Mouse (Mus musculus) left cerebral cortex, postnatal 14 days (tissue): ENCODE data around the gene Adgrl1. TPM values are rescaled to one million over a fixed set of nuclear protein-coding genes. Genes with fewer than 3 reads are reported as not detected.

Source experiments
- DNase-seq, 2 experiments: peaks; one replicate each; pipeline ENCODE4 v3.0.0; 2021 to 2022; ENCODE audit warnings: low spot score in 2 of 2, mixed read lengths in 1 of 2
- intact Hi-C: fragments of 180-260 bp; cut with DNase I; formaldehyde crosslinking; loops from one replicate; pipeline ENCODE4 v1.15.1; 2025
- long read RNA-seq, 2 experiments: library from polyadenylated mRNA; stranded (forward); transcript quantifications; one replicate each; pipeline ENCODE4 v2.0.0; 2021
- total RNA-seq, 2 experiments: library from RNA; stranded (reverse); gene quantifications; 2 replicates each; pipeline ENCODE4 v1.2.3; 2021

Gene Adgrl1
- total RNA-seq, result 100 to 1,000 TPM; 457 to 482 TPM
- long read RNA-seq, experiment 1, partial matches to known transcripts, result 143 of 152 reads
- long read RNA-seq, experiment 1, other reads (novel, unspliced or antisense), result 9 of 152 reads
- long read RNA-seq, experiment 2, full-length matches to known transcripts, result 1 of 115 reads
- long read RNA-seq, experiment 2, partial matches to known transcripts, result 69 of 115 reads
- long read RNA-seq, experiment 2, other reads (novel, unspliced or antisense), result 45 of 115 reads

- peak; percentile 95 to 98 for DNase-seq
- intact Hi-C loops, result loop anchor here (5.0 kb wide), 1 partner anchor 177 kb away; no protein-coding TSS in a partner anchor
Measured at GRCm38 (mm10) chr8:83899363-83900252, at the start of gene Adgrl1. Gene Adgrl1, plus strand, starts transcription at chr8:83900105.

GRCm38 (mm10) chr8:83852329-83852728 is 47.6 kb upstream of the Adgrl1 start:
- intact Hi-C loops, result no loop called here
- DNase-seq, result no peak

- no peak for DNase-seq
- intact Hi-C loops, result no loop called here
Measured at GRCm38 (mm10) chr8:83853323-83854050, 46.4 kb upstream of the Adgrl1 start.

- DNase-seq, result no peak
- intact Hi-C loops, result no loop called here
Measured at GRCm38 (mm10) chr8:83856486-83857065, 43.3 kb upstream of the Adgrl1 start.

DNA sequence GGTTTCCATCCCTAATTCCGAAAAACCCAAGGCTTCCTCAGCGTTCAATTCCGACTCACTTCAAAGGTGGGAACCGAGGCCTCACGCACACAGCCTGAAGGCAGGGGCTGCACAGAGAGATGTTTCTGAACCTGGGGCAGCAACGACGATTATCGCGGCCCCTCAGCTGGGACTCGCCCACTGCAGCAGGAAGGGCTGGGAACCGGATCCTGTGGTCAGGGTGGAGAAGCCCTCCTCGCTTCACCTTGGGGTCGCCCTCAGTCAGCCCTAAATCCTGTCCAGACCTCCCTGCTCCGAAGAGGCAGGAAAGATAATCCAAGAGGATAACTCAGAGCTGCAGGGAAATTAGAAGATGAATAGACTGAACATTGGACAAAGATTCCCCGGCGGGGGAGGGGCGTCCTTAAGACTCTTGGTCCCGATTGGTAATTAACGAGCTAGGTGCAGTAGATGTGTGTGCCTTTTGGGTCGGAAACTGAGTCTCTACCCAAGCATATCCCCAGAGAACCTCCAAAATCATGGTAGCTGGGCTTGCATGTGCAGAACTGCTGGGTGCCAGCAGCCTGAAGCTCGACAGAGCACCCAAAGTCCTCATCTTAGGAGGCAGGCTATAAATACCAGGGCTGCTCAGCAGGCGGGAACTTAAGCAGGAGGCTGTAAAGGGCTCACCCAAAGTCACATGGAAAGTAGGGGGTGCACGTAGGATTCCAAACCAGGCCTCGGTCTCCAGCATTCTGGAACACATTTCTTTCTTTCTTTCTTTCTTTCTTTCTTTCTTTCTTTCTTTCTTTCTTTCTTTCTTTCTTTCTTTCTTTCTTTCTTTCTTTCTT is 37.3 kb upstream of the Adgrl1 start:
- no peak for DNase-seq
- intact Hi-C loops, result no loop called here

- DNase-seq, result peak; percentile 68 to 70
- intact Hi-C loops, result no loop called here
Measured at GRCm38 (mm10) chr8:83874881-83875655, 24.8 kb upstream of the Adgrl1 start.

- peak; percentile 39 to 64 for DNase-seq
Measured at GRCm38 (mm10) chr8:83875656-83876040, 24.3 kb upstream of the Adgrl1 start.

GRCm38 (mm10) chr8:83876080-83876837 is 23.6 kb upstream of the Adgrl1 start:
- intact Hi-C loops, result no loop called here
- no peak for DNase-seq

More at GRCm38 (mm10) chr8:83875656-83876040, 24.3 kb upstream of the Adgrl1 start:
- intact Hi-C loops, result no loop called here

- intact Hi-C loops, result no loop called here
- no peak for DNase-seq
Measured at GRCm38 (mm10) chr8:83876838-83877223, 23.1 kb upstream of the Adgrl1 start.

DNA sequence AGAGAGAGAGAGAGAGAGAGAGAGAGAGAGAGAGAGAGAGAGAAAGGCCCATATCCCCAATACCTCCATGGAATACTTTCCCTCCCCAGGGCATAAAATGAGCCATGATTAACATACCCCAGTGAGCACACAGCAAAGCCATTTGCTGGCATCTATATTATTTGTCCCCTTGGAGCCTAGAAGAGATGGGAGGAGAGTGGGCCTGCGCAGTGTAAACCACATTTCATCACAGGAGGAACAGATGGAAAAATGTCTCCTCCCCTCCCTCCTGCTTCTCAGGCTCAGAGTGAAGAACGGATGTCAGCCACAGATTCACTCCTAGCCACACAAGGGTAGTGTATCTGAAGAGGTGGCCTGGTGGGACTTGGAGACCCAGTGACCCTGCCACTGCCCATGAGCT is 11.5 kb upstream of the Adgrl1 start:
- DNase-seq, result no peak
- intact Hi-C loops, result no loop called here

DNA sequence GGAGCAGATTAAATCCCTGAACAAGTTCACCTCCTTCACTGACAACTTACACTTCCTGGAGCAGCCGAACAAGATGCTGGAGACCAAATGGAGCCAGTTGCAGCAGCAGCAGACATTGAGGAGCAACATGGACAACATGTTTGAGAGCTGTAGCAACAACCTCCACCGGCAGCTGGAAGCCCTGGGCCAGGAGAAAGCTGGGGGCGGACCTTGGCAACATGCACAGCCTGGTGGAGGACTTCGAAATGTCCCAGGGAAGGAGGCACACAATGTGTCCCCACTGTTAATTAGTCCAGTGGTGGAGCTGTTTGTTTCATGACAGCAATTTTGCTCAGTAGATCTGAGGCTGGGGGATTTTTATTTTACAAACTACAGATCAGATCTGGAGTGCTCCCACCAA is 7.8 kb upstream of the Adgrl1 start:
- DNase-seq, result no peak
- intact Hi-C loops, result loop anchor here (1.0 kb wide), 1 partner anchor 109 kb away; no protein-coding TSS in a partner anchor

DNA sequence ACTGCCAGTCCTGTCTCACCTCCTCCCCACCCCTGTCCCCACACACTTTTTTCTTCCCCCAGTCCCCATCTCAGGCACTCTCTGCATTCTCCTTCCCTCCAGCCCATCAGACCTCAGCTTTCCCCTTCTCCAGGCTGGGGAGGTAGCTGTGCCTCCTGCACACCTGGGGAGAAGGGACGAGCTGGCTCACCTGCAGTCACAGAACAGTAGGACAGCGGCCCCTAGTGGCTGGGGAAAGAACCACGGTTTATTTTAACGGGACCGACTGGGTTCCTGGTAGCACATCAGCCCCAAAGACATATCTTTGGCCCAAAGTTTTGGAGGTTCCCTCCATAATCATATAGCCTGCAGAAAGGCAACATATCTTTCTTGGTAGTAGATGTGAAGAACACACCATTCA is 6.0 kb upstream of the Adgrl1 start:
- DNase-seq, result peak; percentile 72 to 86
- intact Hi-C loops, result no loop called here

DNA sequence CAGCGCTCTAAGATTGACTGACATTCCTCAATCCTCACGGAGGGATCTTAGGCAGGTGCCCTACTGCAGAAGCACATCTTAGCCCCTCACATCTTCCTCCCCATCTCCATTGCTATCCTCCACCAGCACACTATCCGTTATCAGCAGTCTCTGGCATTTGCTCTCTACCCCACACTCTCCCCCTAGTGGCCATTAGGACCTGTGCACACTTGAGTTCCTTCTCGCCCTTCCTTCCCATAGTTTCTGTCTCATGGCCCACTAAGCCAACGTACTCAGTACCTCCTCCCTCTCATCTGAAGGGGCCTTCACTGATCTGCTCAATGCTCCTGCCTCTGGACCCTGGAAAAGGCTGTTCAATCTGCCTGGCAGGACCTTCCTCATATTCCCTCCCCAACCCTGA is 4.0 kb upstream of the Adgrl1 start:
- intact Hi-C loops, result loop anchor here (5.0 kb wide), 1 partner anchor 174 kb away; no protein-coding TSS in a partner anchor
- no peak for DNase-seq

DNA sequence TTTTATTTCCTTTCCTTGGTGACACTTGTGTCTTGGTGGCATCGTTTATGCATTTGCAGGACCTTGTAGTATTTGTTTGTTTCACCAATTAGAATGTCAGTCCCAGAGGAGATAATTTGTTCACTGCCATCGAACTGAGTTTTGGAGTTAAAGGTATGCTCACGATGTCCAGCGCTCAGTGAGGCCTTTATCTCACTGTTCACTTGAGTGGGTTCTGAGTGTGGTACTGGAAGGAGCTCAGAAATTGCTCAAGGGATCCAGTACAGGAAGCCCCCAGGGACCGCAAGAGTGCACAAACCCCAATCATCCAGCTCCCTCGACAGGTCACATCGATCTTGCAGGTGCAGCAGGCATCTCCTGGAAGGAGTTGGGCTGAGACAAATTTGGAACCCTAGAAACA is 3.4 kb upstream of the Adgrl1 start:
- no peak for DNase-seq
- intact Hi-C loops, result loop anchor here (5.0 kb wide), 1 partner anchor 174 kb away; no protein-coding TSS in a partner anchor

DNA sequence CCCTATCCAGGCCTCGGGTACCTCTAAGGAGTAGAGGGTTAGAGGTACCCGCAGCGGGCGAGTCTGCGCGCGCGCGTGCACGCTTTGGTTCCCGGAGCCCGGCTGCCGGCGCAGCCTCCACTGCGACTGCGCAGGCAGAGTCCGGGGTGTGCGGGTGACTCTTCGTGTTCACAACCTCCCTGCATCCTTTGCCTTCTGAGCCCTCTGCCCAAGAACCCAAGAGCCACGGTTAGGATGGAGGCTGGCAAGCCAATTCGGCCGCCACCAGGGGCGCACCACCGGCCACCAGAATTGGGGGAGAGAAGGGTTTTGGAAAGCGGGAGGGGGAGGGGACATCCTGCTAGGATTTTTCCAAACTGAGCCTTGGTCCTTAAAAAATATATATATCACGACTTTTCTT is 2.7 kb upstream of the Adgrl1 start:
- intact Hi-C loops, result loop anchor here (5.0 kb wide), 1 partner anchor 175 kb away; no protein-coding TSS in a partner anchor

DNA sequence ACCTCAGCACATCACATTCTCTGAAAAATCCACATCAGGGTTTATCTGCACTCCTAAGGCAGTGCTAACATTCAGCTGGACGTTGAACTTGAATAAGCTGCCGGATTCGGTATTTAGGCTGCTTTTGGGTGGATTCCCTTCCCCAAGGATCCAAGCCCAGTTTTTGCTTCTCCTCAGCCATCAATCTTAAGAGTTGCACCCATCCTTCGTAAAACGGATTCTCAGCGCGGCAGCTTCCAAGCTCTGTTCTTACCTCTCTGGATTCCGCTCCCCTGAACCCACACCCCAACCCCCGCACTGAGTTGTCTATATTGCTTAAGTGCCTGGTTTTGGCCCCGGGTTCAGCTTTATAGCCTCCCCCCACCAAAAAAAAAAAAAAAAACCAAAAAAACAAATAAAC is 1.4 kb upstream of the Adgrl1 start:
- DNase-seq, result peak in 1 of 2 experiments; percentile 84
- intact Hi-C loops, result loop anchor here (5.0 kb wide), 1 partner anchor 176 kb away; no protein-coding TSS in a partner anchor

More for the DNA sequence above, 2.7 kb upstream of the Adgrl1 start:
- DNase-seq, result peak; percentile 58 to 59

DNA sequence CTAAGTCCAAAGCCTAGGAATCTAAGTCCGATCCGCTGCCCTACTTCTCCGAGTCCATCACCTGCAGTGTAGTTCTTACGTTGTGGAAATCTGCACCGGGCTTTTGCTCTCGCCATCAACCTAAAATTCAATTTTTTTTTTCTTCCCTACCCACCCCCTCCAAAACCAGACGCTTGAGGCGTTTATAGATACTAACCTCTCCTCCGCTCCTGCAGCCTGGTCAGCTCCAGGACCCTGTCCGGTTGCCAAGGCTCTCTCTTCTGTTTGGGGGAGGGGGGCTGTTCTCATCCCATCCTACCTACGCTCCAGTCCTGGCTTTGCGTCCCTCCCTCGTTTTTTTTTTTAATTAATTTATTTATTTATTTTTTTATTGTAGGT is 931 bp upstream of the Adgrl1 start:
- intact Hi-C loops, result loop anchor here (5.0 kb wide), 1 partner anchor 177 kb away; no protein-coding TSS in a partner anchor
- peak; percentile 73 to 84 for DNase-seq
